Mouse (Mus musculus): ENCODE results near the gene Get4.

Get4 gene

GRCm38 (mm10) chr5:139252081-139252909 lies at the start of gene Get4:
Get4 (plus strand) TSS chr5:139252324.
- DNase-seq (ENCODE audit: low spot score in 2 of 2) = peak; percentile 95 to 98

- no peak for DNase-seq (ENCODE audit: low spot score in 2 of 2)
Observed at GRCm38 (mm10) chr5:139203312-139203711, 48.8 kb upstream of the Get4 start.

- no peak for DNase-seq (ENCODE audit: low spot score in 2 of 2)
Observed at GRCm38 (mm10) chr5:139206081-139206480, 46.0 kb upstream of the Get4 start.

- no peak for DNase-seq (ENCODE audit: low spot score in 2 of 2)
Observed at GRCm38 (mm10) chr5:139206525-139206924, 45.6 kb upstream of the Get4 start.

- DNase-seq (ENCODE audit: low spot score in 2 of 2) = no peak
Observed at GRCm38 (mm10) chr5:139208183-139208582, 43.9 kb upstream of the Get4 start.

GRCm38 (mm10) chr5:139208871-139209684 lies 43.0 kb upstream of the Get4 start:
- no peak for DNase-seq (ENCODE audit: low spot score in 2 of 2)

- no peak for DNase-seq (ENCODE audit: low spot score in 2 of 2)
Observed at GRCm38 (mm10) chr5:139209685-139210026, 42.5 kb upstream of the Get4 start.

GRCm38 (mm10) chr5:139211737-139212385 lies 40.3 kb upstream of the Get4 start:
- DNase-seq (ENCODE audit: low spot score in 2 of 2) = no peak

- no peak for DNase-seq (ENCODE audit: low spot score in 2 of 2)
Observed at GRCm38 (mm10) chr5:139214298-139214697, 37.8 kb upstream of the Get4 start.

- no peak for DNase-seq (ENCODE audit: low spot score in 2 of 2)
Observed at GRCm38 (mm10) chr5:139215184-139215583, 36.9 kb upstream of the Get4 start.

GRCm38 (mm10) chr5:139216121-139216520 lies 36.0 kb upstream of the Get4 start:
- DNase-seq (ENCODE audit: low spot score in 2 of 2) = no peak

- no peak for DNase-seq (ENCODE audit: low spot score in 2 of 2)
Observed at GRCm38 (mm10) chr5:139216774-139217173, 35.4 kb upstream of the Get4 start.

GRCm38 (mm10) chr5:139220006-139220515 lies 32.1 kb upstream of the Get4 start:
- DNase-seq (ENCODE audit: low spot score in 2 of 2) = no peak

GRCm38 (mm10) chr5:139220610-139221009 lies 31.5 kb upstream of the Get4 start:
- DNase-seq (ENCODE audit: low spot score in 2 of 2) = no peak

- no peak for DNase-seq (ENCODE audit: low spot score in 2 of 2)
Observed at GRCm38 (mm10) chr5:139223331-139223730, 28.8 kb upstream of the Get4 start.

- DNase-seq (ENCODE audit: low spot score in 2 of 2) = no peak
Observed at GRCm38 (mm10) chr5:139227236-139227635, 24.9 kb upstream of the Get4 start.

- no peak for DNase-seq (ENCODE audit: low spot score in 2 of 2)
Observed at GRCm38 (mm10) chr5:139227645-139228044, 24.5 kb upstream of the Get4 start.

- no peak for DNase-seq (ENCODE audit: low spot score in 2 of 2)
Observed at GRCm38 (mm10) chr5:139228318-139228717, 23.8 kb upstream of the Get4 start.

GRCm38 (mm10) chr5:139229716-139230115 lies 22.4 kb upstream of the Get4 start:
- no peak for DNase-seq (ENCODE audit: low spot score in 2 of 2)

GRCm38 (mm10) chr5:139232083-139232482 lies 20.0 kb upstream of the Get4 start:
- DNase-seq (ENCODE audit: low spot score in 2 of 2) = no peak

GRCm38 (mm10) chr5:139234423-139234822 lies 17.7 kb upstream of the Get4 start:
- DNase-seq (ENCODE audit: low spot score in 2 of 2) = no peak

GRCm38 (mm10) chr5:139237436-139237835 lies 14.7 kb upstream of the Get4 start:
- no peak for DNase-seq (ENCODE audit: low spot score in 2 of 2)

Data from cerebellum, postnatal 4 days (tissue).